Mouse (Mus musculus) MN1 (cell line): ENCODE results near the gene Glycam1.
"Not testable (repeated sequence)": the region's sequence is repeated elsewhere in the genome, so short reads cannot be mapped to it uniquely, and the experiment has no call there.

Experiments
- DNase-seq: peaks from one replicate; pipeline ENCODE4 v3.0.0-alpha.2; 2016; ENCODE audit warnings: low spot score

Glycam1 gene

GRCm38 (mm10) chr15:103564981-103565380 lies at the start of gene Glycam1:
Glycam1 (minus strand) TSS chr15:103565081.
- no peak for DNase-seq

- DNase-seq, result no peak
Observed at GRCm38 (mm10) chr15:103604481-103604880, 39.6 kb upstream of the Glycam1 start.

DNA sequence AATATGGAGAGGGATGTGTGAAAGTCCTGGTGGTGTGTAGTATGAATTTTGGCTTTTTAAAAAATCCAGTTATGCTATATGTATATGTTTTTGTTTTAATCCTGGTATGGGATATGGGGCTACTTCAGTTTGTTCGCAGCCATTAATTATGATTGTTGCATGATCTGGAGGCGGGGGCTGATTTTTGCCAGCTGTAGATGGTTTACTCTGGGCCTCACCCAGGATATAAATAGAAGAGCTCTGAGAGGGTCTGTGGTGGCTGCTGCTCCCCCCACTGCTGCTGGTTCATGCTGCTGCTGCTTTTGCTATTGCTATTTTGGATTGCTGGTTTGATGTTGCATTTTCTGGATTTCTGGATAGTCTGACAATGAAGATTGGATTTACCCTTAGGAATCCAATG lies 25.9 kb upstream of the Glycam1 start:
- DNase-seq, result no peak

GRCm38 (mm10) chr15:103587752-103588151 lies 22.9 kb upstream of the Glycam1 start:
- DNase-seq, result not testable (repeated sequence)

GRCm38 (mm10) chr15:103585876-103586275 lies 21.0 kb upstream of the Glycam1 start:
- DNase-seq, result no peak

DNA sequence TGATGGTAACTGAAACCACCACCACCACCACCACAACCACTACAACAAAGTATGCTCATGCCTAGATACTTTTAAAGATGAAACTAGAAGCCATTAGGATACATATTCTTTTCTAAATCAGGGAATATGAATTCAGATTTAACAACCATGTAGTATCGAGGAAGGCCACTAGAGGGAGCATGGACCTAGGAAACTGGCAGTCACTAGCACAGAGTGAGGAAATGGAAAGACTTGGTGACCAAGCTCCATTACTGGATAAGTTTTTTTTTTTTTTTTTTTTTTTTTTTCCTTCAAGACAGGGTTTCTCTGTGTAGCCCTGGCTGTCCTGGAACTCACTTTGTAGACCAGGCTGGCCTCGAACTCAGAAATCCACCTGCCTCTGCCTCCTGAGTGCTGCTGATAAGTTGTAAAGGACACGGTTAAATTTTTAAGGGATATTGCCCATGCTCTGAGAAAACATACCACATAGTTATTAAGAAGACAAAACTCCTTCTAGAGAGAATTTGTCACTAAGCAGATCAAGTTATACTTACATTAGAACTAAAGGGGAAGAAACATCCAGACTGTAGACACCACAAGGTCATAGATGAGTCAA lies 12.7 kb downstream of the Glycam1 start:
- DNase-seq, result peak; percentile 58

- no peak for DNase-seq
Observed at GRCm38 (mm10) chr15:103551053-103551452, 13.8 kb downstream of the Glycam1 start.

DNA sequence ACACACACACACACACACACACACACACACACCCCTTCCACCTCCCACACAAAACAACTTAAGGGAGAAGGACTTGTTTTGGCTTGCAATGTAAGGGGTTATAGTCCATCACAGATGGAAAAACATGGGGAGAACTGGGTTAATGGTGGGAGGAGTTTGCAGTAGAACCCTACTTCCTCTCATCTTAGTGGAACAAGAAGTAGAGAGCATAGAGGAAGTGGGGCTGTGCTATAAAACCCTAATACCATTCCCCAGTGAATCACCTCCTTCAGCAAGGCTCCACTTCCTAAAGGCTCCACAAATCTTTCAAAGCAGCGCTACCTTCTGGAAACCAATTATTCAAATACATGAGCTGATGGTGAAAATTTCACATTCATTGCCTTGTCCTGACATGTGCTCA lies 15.4 kb downstream of the Glycam1 start:
- no peak for DNase-seq

GRCm38 (mm10) chr15:103547983-103548382 lies 16.9 kb downstream of the Glycam1 start:
- no peak for DNase-seq

DNA sequence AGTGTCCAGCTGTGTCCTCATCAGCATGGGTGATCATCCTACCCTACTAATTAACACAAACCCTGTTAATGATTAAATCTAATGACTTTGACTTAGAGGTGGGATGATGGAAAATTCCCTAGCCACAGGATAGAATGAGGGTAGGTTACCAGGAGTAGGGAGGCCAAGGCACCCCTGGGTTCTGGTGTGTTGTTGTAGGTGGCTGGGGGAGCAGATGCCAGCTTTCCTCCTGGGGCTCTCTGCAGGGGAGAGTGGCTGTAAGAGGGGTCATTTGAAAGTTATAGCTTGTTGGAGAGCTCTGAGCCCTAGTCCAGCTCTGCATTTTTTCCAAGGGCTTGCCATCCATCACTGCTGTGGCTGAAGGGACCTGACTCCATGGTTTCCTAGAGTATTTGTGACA lies 22.4 kb downstream of the Glycam1 start:
- no peak for DNase-seq

- DNase-seq, result no peak
Observed at GRCm38 (mm10) chr15:103540646-103541045, 24.2 kb downstream of the Glycam1 start.

DNA sequence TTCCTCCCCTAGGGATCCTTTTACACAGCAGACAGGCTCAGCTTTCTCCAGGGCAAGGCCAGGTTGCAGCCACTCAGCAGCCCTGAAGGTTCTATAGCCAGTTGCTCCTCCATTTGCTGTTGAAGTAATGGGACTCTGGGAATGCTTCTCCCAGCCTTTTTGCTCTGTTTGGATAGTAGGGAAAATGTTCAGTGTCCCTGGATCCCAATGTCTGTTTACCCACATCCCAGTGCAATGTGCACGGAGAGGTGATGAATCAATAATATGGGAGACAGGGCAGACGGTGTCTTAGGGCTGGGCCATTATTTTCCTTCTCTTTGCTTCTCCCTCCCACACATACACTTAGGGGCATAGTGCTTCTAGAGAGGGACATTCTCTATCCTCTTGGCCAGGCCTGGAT lies 25.6 kb downstream of the Glycam1 start:
- DNase-seq, result no peak

DNA sequence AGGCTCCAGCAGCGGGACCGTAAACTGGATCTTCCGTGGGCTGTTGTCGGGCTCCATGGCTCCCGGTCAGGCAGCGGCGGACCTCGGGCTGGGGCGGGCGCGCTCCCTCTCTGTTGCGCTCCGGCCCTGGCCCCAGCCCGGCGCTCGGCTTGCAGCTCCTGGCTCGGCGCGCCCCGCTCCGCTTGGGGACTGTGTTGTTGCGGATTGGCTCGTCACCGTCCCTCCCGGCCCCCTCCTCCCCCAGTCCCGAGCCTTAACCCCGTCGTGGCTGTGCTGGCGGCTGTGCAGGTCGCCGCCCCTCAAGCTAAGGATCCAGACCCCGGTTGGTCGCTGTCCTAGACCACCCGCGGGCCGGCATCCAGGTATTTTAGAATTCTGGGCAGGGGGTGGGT lies 27.1 kb downstream of the Glycam1 start, which contains the start of gene Ppp1r1a:
Gene Ppp1r1a, minus strand, starts transcription at position 182 of the 392 bp plus-strand sequence.
- no peak for DNase-seq

DNA sequence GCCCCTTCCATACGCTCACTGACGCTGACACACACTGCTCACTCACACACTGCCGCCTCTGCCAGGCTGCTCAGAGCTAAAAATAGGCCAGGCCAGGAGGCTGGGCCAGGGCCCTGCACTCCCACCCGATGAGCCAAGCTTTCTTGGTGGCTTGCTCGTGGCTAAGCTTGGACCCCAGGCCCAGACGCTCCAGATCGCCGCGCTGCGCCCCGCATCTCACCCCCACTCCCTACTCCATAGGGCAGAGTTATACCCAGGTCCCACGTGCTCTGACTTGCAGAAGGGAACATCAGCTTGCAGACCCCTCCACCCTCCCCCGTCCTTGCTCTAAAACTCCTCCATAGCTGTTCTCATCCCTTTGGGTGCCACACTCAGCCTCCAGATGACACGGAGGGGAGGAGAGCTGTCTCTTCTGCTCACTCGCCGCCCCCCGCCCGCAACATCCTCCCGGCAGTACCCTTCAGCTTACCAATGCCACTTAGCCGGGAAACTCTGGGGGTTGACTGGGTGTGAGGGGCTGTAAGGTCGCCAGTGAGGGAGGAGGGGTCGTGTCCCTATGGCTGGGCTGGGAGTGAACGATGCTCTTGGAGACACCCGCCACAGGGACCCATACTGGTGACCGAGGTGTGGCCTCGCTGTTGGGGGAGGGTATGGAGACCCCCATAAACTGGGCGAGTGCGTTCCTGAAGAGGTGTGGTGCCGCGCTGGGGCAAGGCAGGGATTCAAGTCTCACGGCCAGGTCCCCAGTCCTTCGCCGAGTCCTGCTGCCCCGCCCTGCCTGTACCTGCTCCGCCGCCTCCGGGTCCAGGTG lies 27.7 kb downstream of the Glycam1 start:
- no peak for DNase-seq

- no peak for DNase-seq
Observed at GRCm38 (mm10) chr15:103536456-103536855, 28.4 kb downstream of the Glycam1 start.

GRCm38 (mm10) chr15:103535786-103536185 lies 29.1 kb downstream of the Glycam1 start:
- DNase-seq, result no peak

GRCm38 (mm10) chr15:103535030-103535429 lies 29.9 kb downstream of the Glycam1 start:
- no peak for DNase-seq

- no peak for DNase-seq
Observed at GRCm38 (mm10) chr15:103534054-103534620, 30.7 kb downstream of the Glycam1 start.

- peak; percentile 27 for DNase-seq
Observed at GRCm38 (mm10) chr15:103530372-103530771, 34.5 kb downstream of the Glycam1 start.

DNA sequence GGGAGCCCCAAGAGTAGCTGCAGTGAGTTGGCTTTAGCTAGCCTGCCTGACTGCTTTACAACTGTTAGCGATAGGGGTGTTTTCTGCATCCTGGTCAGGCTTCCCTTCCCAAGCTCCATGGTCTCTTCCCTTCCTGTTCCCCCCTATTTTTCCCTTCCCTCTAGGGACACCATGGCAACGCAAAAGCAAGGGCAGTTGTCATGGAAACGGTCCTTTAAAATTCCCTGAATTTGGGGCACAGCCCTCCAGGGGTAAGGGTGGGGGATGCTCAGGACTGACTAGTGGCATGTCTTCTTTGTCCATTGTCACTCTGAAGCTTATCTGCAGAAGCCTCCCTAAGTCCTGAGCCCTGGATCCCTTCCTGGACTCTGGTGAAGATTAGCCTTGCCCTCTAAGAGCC lies 41.7 kb downstream of the Glycam1 start:
- no peak for DNase-seq

- no peak for DNase-seq
Observed at GRCm38 (mm10) chr15:103522458-103523099, 42.3 kb downstream of the Glycam1 start.
